Mouse (Mus musculus) heart, embryonic 15.5 days (tissue): ENCODE results near the gene Pcdh9. TPM values are rescaled to one million over a fixed set of nuclear protein-coding genes. Genes with fewer than 3 reads are reported as not detected.
"Not testable (repeated sequence)": the region's sequence is repeated elsewhere in the genome, so short reads cannot be mapped to it uniquely, and the experiment has no call there.

ENCODE experiments used
- ATAC-seq: fragments of 200-750 bp; cut with Nextera tagmentation; replicated peaks from 2 replicates; pipeline ENCODE4 v1.8.0; 2017; ENCODE audit warnings: low read depth, moderate TSS enrichment; ENCODE audit not compliant: insufficient number of reproducible peaks, insufficient read depth, low FRiP score
- H3K27ac ChIP-seq: fragments of 300-500 bp; sonication (generic); 2 replicates; pipeline ENCODE4 v1.5.1; 2015; ENCODE audit warnings: mild to moderate bottlenecking, inconsistent platforms
- H3K27me3 ChIP-seq: fragments of 300-500 bp; sonication (generic); 2 replicates; pipeline ENCODE4 v1.6.1; 2015; ENCODE audit warnings: inconsistent platforms
- H3K36me3 ChIP-seq: fragments of 300-500 bp; sonication (generic); 2 replicates; pipeline ENCODE4 v1.6.1; 2015; ENCODE audit warnings: mild to moderate bottlenecking, inconsistent platforms
- H3K4me1 ChIP-seq: fragments of 300-500 bp; sonication (generic); replicated peaks from 2 replicates; pipeline ENCODE4 v1.6.1; 2015; ENCODE audit warnings: inconsistent platforms
- H3K4me2 ChIP-seq: fragments of 300-500 bp; sonication (generic); 2 replicates; pipeline ENCODE4 v1.6.1; 2015; ENCODE audit warnings: inconsistent platforms, mild to moderate bottlenecking, moderate library complexity
- H3K4me3 ChIP-seq: fragments of 300-500 bp; sonication (generic); 2 replicates; pipeline ENCODE4 v1.5.1; 2015; ENCODE audit warnings: mild to moderate bottlenecking, inconsistent platforms
- H3K9ac ChIP-seq: fragments of 300-500 bp; sonication (generic); 2 replicates; pipeline ENCODE4 v1.6.1; 2015; ENCODE audit warnings: mild to moderate bottlenecking, inconsistent platforms
- H3K9me3 ChIP-seq: fragments of 300-500 bp; sonication (generic); replicated peaks from 2 replicates; pipeline ENCODE4 v1.6.1; 2016; ENCODE audit warnings: inconsistent platforms
- WGBS: fragments of 180-500 bp; shearing (Covaris S2); methylation state at CpG from one replicate; pipeline ENCODE4 v1.1.7; 2015; ENCODE audit warnings: mixed read lengths; 5-methylcytosine and 5-hydroxymethylcytosine counted together
- polyA plus RNA-seq: library from polyadenylated mRNA; unstranded; fragments of >200 nt; fragmentation: Nextera tagmentation; extraction: Ambion mirVana; gene quantifications from 2 replicates; pipeline ENCODE4 v1.2.1, GENCODE M21; 2015

The Pcdh9 gene
- polyA plus RNA-seq, 1 experiment from 2014 or later: 8.7 TPM

DNA sequence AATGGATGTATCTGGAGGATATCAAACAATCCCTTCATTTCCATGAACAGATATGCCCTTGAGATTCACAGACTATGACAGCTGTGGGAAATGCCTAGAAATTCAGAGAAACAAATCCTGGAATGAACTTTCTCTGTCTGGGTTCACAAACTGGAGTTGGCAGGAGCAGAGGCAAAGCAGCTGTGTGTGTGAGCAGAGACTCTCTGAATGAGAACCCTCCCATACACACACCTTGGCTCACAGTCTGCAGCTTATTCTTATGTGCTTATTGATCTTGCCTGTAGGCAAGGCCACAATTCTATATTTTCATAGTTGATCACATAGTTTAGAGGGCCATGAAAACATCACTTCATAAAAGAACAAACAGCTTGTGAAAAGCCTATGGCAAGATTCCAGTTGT lies 614.8 kb downstream of the Pcdh9 start:
- Histone ChIP-seq H3K9ac (no peak overlapping the region), H3K36me3 (no peaks in the 10 kb centered on the region), H3K9me3 (no peaks in the 10 kb centered on the region), H3K4me2 (no peak overlapping the region), H3K27me3 (no peaks in the 10 kb centered on the region), H3K4me1 (no peaks in the 10 kb centered on the region), H3K27ac (no peak overlapping the region), H3K4me3 (no peak overlapping the region)
- ATAC-seq: no peak

DNA sequence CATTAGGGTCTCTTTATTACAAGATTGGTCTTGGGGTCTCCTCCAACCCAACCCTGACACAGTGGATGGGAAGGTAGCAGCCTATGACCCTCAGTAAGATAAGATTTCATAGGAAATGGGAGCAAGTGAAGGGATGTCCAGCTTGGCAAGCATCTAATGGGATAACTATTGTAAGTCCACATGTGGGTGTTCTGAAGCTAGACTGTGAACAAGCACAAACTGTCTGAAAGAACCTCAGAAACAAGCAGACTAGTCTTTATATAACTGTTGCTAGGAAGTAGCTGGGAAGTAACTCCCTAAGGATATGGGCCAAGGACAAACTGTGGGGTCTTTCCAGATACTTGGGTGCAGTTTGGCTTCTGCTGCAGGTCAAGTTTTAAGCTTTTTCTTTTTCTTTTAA lies 615.7 kb downstream of the Pcdh9 start:
- no peaks in the 10 kb centered on the region for H3K27me3 ChIP-seq
- no peak overlapping the region for H3K4me3 ChIP-seq
- no peaks in the 10 kb centered on the region for H3K9me3 ChIP-seq
- no peaks in the 10 kb centered on the region for H3K36me3 ChIP-seq
- ATAC-seq: no peak
- H3K4me2 ChIP-seq: no peak overlapping the region
- no peaks in the 10 kb centered on the region for H3K4me1 ChIP-seq
- H3K27ac ChIP-seq: no peak overlapping the region
- no peak overlapping the region for H3K9ac ChIP-seq

DNA sequence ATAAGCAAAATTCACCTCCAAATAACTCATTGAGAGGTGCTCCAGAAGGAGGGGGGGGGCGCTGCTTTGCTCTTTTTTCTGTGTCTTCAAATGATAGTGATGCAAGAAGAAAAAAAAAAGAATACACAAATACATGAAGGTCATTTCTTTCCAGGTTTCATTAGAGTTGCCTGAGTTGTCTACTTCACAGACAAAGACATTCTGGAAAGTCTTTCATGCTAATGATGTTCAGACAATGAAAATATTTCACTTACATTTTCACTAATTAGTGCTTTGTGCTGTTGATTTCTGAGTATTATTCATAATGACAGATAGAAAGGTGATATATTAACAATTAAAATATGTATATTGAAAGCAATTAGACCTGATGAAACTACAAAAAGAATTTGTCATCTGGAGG lies 637.1 kb downstream of the Pcdh9 start:
- Histone ChIP-seq H3K27me3 (no peaks in the 10 kb centered on the region), H3K4me2 (no peak overlapping the region), H3K9me3 (no peaks in the 10 kb centered on the region), H3K4me3 (no peak overlapping the region), H3K9ac (no peak overlapping the region), H3K4me1 (no peaks in the 10 kb centered on the region), H3K36me3 (no peaks in the 10 kb centered on the region), H3K27ac (no peak overlapping the region)
- ATAC-seq: no peak
- WGBS: 83% methylated on average over 1 of the region's 1 CpGs

DNA sequence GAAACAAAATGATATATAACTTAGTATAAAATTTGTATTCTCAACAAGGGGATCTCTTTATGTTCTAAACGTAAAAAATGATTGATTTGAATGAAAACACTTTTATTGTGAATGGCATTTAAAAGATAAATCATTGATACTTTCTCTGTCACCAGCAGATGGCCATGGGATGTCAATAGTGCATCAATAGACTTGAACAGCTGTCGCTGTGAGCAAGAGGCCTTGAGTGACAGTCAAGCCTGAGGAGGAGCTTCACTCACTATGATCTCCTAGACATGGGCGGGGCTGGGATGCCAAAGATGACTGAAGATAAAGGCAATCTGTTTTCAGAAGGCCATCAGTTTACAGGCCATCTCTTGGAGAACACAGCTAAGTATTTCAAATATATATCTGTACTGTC lies 650.2 kb downstream of the Pcdh9 start:
- Histone ChIP-seq H3K27me3 (no peaks in the 10 kb centered on the region), H3K36me3 (no peaks in the 10 kb centered on the region), H3K4me1 (no peaks in the 10 kb centered on the region), H3K9me3 (no peaks in the 10 kb centered on the region), H3K9ac (no peak overlapping the region), H3K27ac (no peak overlapping the region), H3K4me3 (no peak overlapping the region), H3K4me2 (no peak overlapping the region)
- WGBS: 68% methylated on average over 3 of the region's 3 CpGs
- ATAC-seq: no peak

DNA sequence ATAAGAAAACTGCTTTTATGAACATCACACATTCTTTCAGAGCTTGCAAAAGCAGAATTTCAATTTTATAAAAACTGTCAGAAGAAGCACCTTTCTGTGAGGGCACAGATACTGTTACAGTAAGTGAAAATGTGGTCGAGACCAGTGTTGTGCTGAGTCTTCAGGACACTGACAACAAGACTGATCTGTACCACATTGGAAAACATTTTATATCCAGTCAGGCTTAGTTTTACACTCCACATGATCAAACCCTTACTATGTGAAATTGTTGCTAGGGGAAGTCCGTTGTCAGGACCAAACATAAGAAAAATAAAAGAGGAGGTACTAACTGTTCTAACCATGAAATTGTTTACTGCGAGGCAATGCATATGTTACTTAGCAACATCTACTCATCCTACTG lies 656.1 kb downstream of the Pcdh9 start:
- no peaks in the 10 kb centered on the region for H3K4me1 ChIP-seq
- WGBS: 84% methylated on average over 3 of the region's 3 CpGs
- no peak for ATAC-seq

DNA sequence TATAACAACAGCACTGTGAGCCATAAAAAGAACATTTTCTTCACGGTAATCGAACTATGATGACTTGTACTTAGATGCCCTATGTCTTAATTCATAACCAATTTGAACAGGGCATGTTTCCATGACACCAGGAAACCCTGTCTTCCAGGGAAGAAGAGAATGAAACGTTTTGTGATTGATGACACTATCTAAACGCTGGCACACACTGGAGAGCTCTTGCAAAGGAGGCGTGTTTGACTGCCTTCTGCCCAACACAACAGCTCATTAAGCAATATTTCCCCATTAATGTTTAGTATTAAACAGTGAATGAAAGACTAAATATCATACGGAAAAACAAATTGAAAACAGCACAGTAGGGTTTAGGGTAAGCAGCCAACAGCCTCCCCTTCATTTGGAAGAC lies 656.9 kb downstream of the Pcdh9 start:
- Histone ChIP-seq H3K4me3 (no peak overlapping the region), H3K4me1 (no peaks in the 10 kb centered on the region), H3K4me2 (no peak overlapping the region), H3K9ac (no peak overlapping the region), H3K36me3 (no peaks in the 10 kb centered on the region), H3K9me3 (no peaks in the 10 kb centered on the region), H3K27me3 (no peaks in the 10 kb centered on the region), H3K27ac (no peak overlapping the region)
- 61% methylated on average over 6 of the region's 6 CpGs for WGBS
- ATAC-seq: no peak

More for the DNA sequence above, 656.1 kb downstream of the Pcdh9 start:
- no peak overlapping the region for H3K4me3 ChIP-seq
- H3K4me2 ChIP-seq: no peak overlapping the region
- H3K9ac ChIP-seq: no peak overlapping the region
- H3K27me3 ChIP-seq: no peaks in the 10 kb centered on the region
- no peaks in the 10 kb centered on the region for H3K9me3 ChIP-seq
- no peak overlapping the region for H3K27ac ChIP-seq
- H3K36me3 ChIP-seq: no peaks in the 10 kb centered on the region

DNA sequence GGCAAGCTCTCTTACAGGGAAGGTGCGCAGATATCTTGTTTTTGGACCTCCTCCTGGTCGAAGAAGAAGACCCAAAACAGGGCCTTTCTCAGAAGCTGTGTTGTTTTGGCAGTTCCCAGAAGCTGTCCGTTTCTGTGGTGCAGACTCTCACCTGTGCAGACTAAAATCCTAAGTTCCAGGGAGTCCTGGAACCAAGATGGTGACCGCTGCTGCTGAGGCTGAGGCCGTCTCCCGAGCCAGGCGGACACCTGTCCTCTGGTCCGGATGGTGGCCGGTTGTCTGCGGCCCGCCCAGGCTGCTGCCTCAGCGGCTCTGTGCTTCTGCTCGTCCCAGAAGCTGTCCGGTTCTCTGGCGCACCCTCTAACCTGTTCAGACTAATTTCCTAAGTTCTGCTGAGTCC lies 675.6 kb downstream of the Pcdh9 start:
- H3K27ac ChIP-seq, H3K4me2 ChIP-seq, H3K4me1 ChIP-seq, H3K9ac ChIP-seq, H3K36me3 ChIP-seq, H3K27me3 ChIP-seq, ATAC-seq, H3K4me3 ChIP-seq, H3K9me3 ChIP-seq: not testable (repeated sequence)
- WGBS: 97% methylated on average over 6 of the region's 15 CpGs

DNA sequence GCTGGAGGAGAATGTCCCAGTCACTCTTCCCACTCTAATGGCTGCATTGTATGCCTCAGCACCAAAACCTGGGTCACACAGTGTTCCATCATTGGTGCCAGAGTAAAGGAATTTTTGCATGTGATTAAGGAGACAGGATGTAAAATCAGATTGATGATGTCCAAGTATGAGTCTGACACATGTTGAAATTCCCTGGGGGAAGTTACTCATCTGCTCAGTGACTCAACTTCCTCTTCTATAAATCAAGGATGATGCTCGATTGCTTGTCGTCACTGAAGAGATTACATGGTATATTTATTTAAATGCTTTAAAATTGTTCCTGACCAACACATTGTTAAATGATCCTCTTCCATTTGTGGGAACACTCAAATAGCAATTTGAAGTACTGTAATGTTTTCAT lies 690.7 kb downstream of the Pcdh9 start:
- Histone ChIP-seq H3K27ac (no peak overlapping the region), H3K36me3 (no peaks in the 10 kb centered on the region), H3K9ac (no peak overlapping the region), H3K27me3 (no peaks in the 10 kb centered on the region), H3K4me1 (no peaks in the 10 kb centered on the region), H3K9me3 (no peaks in the 10 kb centered on the region), H3K4me3 (no peak overlapping the region), H3K4me2 (no peak overlapping the region)
- 46% methylated on average over 2 of the region's 2 CpGs for WGBS
- ATAC-seq: no peak

DNA sequence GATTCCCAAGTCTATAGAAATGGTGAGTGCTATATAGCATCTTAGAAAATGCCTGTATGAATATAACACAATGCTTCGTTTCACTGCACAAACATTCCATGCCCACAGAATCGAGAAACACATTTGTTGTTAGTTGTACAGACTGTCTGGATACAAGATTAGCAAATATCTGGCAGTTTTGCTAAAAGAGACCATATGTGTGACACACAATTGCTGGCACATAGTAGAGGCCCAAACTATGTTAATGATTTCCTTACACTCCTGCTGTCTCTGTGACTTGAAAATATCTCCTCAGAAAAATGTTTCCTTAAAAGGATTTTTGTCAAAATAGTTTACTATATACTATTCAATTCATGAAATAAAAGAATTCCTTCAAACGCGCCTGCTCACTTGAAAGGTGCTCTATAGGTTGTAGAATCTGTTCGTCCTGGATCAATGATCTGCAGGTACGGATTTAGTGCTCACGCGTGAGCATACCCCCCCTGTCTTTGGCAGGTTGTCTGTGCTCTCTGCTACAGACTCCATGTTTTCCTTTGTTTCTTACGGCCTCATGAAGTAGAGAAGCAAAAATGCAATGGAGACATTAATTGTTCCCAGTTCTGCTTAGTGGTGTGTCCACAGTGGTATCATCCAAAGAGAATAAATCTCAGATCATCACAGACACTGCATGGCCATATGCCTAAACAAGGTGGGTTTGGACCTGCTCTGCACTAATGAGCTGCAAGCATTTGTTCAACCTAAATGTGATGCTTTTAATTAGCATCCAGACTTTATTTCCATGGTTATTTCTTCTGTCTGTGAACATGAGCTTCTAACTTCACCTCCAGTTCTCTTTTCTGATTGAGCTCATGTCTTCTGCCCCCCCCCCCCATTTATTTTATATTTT lies 707.6 kb downstream of the Pcdh9 start:
- Histone ChIP-seq H3K27me3 (no peaks in the 10 kb centered on the region), H3K27ac (no peak overlapping the region), H3K36me3 (no peaks in the 10 kb centered on the region), H3K9me3 (no peaks in the 10 kb centered on the region), H3K9ac (no peak overlapping the region), H3K4me1 (no peaks in the 10 kb centered on the region), H3K4me3 (no peak overlapping the region), H3K4me2 (no peak overlapping the region)
- ATAC-seq: no peak
- WGBS: 86% methylated on average over 9 of the region's 9 CpGs

DNA sequence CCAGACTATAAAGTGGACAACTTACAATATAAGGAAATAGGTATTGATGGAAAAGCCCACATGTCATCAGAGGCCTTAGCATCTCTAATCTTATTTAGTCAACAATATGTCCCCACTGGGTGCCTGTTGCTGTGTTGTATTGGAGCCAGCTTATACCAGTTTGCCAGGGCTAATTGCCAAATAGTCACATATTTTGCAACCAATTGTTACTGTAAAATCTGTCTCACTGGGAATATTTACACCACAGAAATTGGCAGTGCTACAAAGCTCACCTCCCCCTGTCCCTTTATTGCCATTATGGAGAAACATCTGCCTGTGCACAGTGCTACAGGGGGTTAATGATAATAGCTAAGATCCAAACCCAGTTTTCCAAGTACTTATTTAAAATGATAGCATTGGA lies 721.3 kb downstream of the Pcdh9 start:
- H3K27me3 ChIP-seq: no peaks in the 10 kb centered on the region
- H3K9me3 ChIP-seq: no peaks in the 10 kb centered on the region
- no peak overlapping the region for H3K27ac ChIP-seq
- H3K4me1 ChIP-seq: no peaks in the 10 kb centered on the region
- H3K4me2 ChIP-seq: no peak overlapping the region
- no peaks in the 10 kb centered on the region for H3K36me3 ChIP-seq
- no peak overlapping the region for H3K4me3 ChIP-seq
- no peak overlapping the region for H3K9ac ChIP-seq
- no peak for ATAC-seq

DNA sequence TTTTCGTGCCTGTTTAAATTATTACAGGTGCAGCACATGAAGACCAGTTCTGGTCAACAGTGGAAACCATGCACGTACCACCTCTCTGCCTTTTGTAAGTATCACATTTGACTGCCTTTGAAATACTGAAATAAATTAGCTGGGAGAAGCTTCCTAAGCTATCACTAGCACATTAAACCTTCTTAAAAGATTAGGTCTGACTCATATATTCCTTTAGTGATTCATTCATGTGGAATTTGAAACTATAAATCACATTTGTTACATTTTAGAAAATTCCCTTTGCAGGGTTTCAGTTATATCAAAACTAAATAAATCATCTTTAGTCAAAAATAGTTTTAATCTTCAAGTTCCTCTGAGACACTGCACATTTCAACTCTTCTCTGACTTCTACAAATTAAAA lies 722.1 kb downstream of the Pcdh9 start:
- Histone ChIP-seq H3K4me1 (no peaks in the 10 kb centered on the region), H3K9ac (no peak overlapping the region), H3K36me3 (no peaks in the 10 kb centered on the region), H3K9me3 (no peaks in the 10 kb centered on the region), H3K4me3 (no peak overlapping the region), H3K27me3 (no peaks in the 10 kb centered on the region), H3K27ac (no peak overlapping the region), H3K4me2 (no peak overlapping the region)
- no peak for ATAC-seq
- WGBS: 67% methylated on average over 2 of the region's 2 CpGs

DNA sequence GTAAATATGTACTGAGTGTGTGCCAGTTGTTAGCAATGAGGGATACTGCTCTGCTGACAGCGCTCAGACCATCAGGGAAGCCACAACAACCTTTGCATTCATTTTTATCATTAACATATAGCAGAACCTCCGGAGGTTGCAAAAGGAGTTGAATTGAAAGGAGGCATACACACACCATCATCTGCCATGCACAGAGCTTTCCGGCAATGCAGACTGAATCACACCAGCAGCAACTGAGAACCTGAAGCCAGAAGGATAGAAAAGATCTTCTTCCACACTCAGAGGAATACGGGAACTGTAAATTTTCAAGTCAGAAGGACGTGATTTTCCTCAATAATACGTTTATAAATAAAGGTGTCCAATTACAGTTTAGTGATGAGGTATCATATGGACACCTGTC lies 747.1 kb downstream of the Pcdh9 start:
- no peaks in the 10 kb centered on the region for H3K4me1 ChIP-seq
- H3K9me3 ChIP-seq: no peaks in the 10 kb centered on the region
- H3K9ac ChIP-seq: no peak overlapping the region
- no peaks in the 10 kb centered on the region for H3K36me3 ChIP-seq
- no peaks in the 10 kb centered on the region for H3K27me3 ChIP-seq
- 82% methylated on average over 6 of the region's 6 CpGs for WGBS
- H3K27ac ChIP-seq: no peak overlapping the region
- H3K4me3 ChIP-seq: no peak overlapping the region
- H3K4me2 ChIP-seq: no peak overlapping the region
- no peak for ATAC-seq
